Mouse (Mus musculus): Measurements from ENCODE around the gene Rusc1. TPM values are rescaled to one million over a fixed set of nuclear protein-coding genes. Genes with fewer than 3 reads are reported as not detected.
A peak's percentile ranks its signal among the peaks of the same experiment; 100 is the strongest.

Gene Rusc1
- polyA plus RNA-seq, 1 experiment from 2014 or later = 32.5 TPM

DNA sequence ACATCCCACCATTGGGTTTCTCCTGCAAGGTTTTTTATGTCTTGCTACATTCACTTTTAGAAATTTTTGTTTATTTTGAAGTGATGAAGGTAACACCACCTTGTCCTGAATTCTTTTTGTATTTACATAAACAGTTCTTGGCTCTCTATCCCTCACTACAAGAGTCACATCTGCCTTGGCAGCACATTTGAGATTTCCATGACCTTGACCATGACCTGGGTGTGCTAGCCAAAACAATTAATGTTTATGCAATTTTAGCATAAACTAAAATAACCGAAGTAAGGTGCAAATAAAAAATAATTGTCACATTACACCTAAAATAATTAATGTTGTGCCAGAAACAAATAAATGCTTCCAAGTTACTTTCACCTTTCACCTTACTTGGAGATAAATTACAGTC lies 15.0 kb upstream of the Rusc1 start:
- 56% methylated on average over 1 of the region's 1 CpGs for WGBS
- no peak for ATAC-seq
- H3K4me2 ChIP-seq (replicated peaks; ENCODE audit: low read depth) = no peak overlapping the region

DNA sequence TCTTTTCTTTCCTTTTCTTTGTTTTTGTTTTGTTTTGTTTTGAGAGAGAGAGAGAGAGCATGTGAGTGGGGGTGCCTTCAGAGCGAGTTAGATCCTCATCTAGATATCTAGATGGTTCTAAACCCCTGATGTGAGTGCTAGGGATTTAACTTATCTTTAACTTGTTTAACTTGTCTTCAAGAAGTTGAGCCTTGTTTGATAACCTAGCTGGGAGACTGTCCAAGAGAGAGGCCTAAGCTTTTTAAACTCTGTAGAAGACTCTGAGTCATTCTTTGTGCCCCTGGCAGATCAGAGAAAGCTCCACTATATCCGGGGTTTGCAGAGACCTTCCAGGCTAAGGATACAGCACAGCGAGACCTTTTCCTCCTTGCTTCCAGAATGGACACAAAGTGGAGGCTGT lies 14.4 kb upstream of the Rusc1 start:
- TF ChIP-seq CTCF (IDR thresholded peaks at IDR 0.05; ENCODE audit: low read depth) = no peak
- Histone ChIP-seq H3K4me3 (ENCODE audit: low read depth, low read length) (no peak overlapping the region), H3K4me1 (replicated peaks; ENCODE audit: control insufficient read depth, insufficient read depth, low read length) (peaks cover 5% of the 10 kb centered on the region; the same call in 1 of the 2 replicates), H3K9me3 (ENCODE audit: control insufficient read depth) (no peaks in the 10 kb centered on the region), H3K9ac (ENCODE audit: low read depth, low read length) (no peak overlapping the region), H3K27ac (ENCODE audit: low read depth, low read length) (no peak overlapping the region), H3K4me2 (replicated peaks; ENCODE audit: low read depth) (no peak overlapping the region), H3K36me3 (ENCODE audit: control insufficient read depth, insufficient read depth) (no peaks in the 10 kb centered on the region), H3K27me3 (replicated peaks; ENCODE audit: control insufficient read depth, insufficient read depth, low read length) (no peaks in the 10 kb centered on the region)
- 26% methylated on average over 3 of the region's 3 CpGs for WGBS
- ATAC-seq = no peak

More for the DNA sequence above, 15.0 kb upstream of the Rusc1 start:
- H3K9ac ChIP-seq (ENCODE audit: low read depth, low read length) = no peak overlapping the region
- no peak for TF ChIP-seq CTCF (IDR thresholded peaks at IDR 0.05; ENCODE audit: low read depth)
- no peaks in the 10 kb centered on the region for H3K27me3 ChIP-seq (replicated peaks; ENCODE audit: control insufficient read depth, insufficient read depth, low read length)
- no peaks in the 10 kb centered on the region for H3K36me3 ChIP-seq (ENCODE audit: control insufficient read depth, insufficient read depth)
- no peak overlapping the region for H3K27ac ChIP-seq (ENCODE audit: low read depth, low read length)
- H3K4me3 ChIP-seq (ENCODE audit: low read depth, low read length) = no peak overlapping the region
- no peaks in the 10 kb centered on the region for H3K4me1 ChIP-seq (replicated peaks; ENCODE audit: control insufficient read depth, insufficient read depth, low read length)
- no peaks in the 10 kb centered on the region for H3K9me3 ChIP-seq (ENCODE audit: control insufficient read depth)

DNA sequence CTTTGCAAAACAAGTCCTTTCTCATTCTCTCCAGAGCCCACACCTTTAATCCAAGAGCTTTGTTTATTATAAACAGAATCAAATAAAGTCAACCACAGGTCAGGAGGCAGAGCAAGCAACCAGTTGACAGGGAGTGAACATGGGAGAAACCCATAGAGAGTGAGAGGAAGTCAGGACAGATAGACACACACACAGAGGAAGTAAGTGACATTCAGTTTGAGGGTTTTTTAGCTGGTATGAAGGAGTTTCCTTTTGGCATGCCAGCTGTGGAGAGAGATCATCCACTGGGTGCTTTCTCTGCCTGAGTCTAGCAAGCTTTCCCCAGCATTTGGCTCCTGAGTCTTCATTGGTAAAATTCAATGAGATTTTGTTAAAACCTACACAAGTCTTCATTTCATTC lies 13.8 kb upstream of the Rusc1 start:
- TF ChIP-seq CTCF (IDR thresholded peaks at IDR 0.05; ENCODE audit: low read depth) = no peak
- H3K9me3 ChIP-seq (ENCODE audit: control insufficient read depth) = no peaks in the 10 kb centered on the region
- no peaks in the 10 kb centered on the region for H3K36me3 ChIP-seq (ENCODE audit: control insufficient read depth, insufficient read depth)
- no peak overlapping the region for H3K4me3 ChIP-seq (ENCODE audit: low read depth, low read length)
- no peaks in the 10 kb centered on the region for H3K27me3 ChIP-seq (replicated peaks; ENCODE audit: control insufficient read depth, insufficient read depth, low read length)
- no peak overlapping the region for H3K27ac ChIP-seq (ENCODE audit: low read depth, low read length)
- H3K4me2 ChIP-seq (replicated peaks; ENCODE audit: low read depth) = no peak overlapping the region
- peaks cover 8% of the 10 kb centered on the region; the same call in 1 of the 2 replicates for H3K4me1 ChIP-seq (replicated peaks; ENCODE audit: control insufficient read depth, insufficient read depth, low read length)
- no peak for ATAC-seq
- H3K9ac ChIP-seq (ENCODE audit: low read depth, low read length) = no peak overlapping the region

DNA sequence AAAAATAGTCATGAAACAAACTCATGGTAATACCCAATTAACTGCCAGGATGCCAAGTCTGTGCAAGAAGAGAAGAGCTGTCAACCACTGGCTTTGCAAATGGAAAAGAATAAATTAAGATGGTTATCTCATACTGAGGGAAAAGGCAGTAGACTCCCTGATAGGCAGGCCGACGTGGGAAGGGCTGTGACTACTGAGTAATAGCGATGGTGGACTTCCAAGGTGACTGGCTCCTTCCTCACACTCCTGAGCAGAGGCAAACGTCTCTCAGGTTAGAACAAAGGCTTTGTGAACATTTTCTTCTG lies 10.1 kb upstream of the Rusc1 start:
- Histone ChIP-seq H3K4me3 (ENCODE audit: low read depth, low read length) (no peak overlapping the region), H3K9ac (ENCODE audit: low read depth, low read length) (no peak overlapping the region), H3K9me3 (ENCODE audit: control insufficient read depth) (no peaks in the 10 kb centered on the region), H3K27me3 (replicated peaks; ENCODE audit: control insufficient read depth, insufficient read depth, low read length) (no peaks in the 10 kb centered on the region), H3K27ac (ENCODE audit: low read depth, low read length) (no peak overlapping the region), H3K4me1 (replicated peaks; ENCODE audit: control insufficient read depth, insufficient read depth, low read length) (peaks cover 10% of the 10 kb centered on the region; the same call in 1 of the 2 replicates), H3K4me2 (replicated peaks; ENCODE audit: low read depth) (no peak overlapping the region), H3K36me3 (ENCODE audit: control insufficient read depth, insufficient read depth) (peaks cover 6% of the 10 kb centered on the region)
- no peak for ATAC-seq
- 39% methylated on average over 4 of the region's 4 CpGs for WGBS
- TF ChIP-seq CTCF (IDR thresholded peaks at IDR 0.05; ENCODE audit: low read depth) = no peak

DNA sequence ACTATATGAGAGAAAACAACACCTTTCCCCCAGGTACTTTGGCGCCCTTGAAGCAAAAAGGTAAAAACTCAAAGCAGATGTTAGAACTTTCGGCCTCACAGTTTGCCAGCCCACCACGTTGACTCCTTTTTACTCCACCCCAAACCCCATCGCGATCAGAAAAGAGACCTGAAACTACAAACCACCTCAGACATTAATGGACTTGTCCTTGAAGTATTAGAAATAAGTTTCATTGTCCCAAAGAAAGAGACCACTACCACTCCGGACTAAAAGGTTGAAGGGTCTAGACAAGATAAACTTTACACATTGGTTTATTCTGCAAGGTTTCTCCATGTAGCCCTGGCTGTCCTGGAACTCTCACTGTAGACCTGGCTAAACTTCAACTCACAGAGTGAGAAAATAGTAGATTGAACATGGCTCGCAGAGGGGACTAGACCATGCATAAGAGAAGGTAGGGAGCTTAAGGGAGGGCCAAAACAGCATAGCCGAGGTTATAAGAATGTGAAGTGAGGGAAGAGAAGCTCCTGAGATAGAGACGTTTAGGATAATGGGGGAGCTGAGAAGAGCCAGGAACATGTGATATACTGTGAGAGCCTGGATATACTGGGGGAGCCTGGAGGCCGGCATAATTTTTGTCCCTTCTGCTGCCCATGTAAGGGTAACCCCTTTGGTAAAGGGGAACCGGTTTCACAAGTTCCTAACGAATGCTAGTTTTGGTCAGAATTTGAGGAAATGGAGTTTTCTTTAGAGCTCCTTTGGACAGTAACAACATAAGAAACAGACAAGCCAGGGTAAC lies 9.6 kb upstream of the Rusc1 start:
- H3K9ac ChIP-seq (ENCODE audit: low read depth, low read length) = no peak overlapping the region
- peak overlapping the region; percentile 54 for H3K4me2 ChIP-seq (replicated peaks; ENCODE audit: low read depth)
- peak overlapping the region; percentile 47 for H3K27ac ChIP-seq (ENCODE audit: low read depth, low read length)
- H3K4me1 ChIP-seq (replicated peaks; ENCODE audit: control insufficient read depth, insufficient read depth, low read length) = peaks cover 10% of the 10 kb centered on the region; the same call in 1 of the 2 replicates
- 54% methylated on average over 12 of the region's 12 CpGs for WGBS
- no peaks in the 10 kb centered on the region for H3K9me3 ChIP-seq (ENCODE audit: control insufficient read depth)
- H3K27me3 ChIP-seq (replicated peaks; ENCODE audit: control insufficient read depth, insufficient read depth, low read length) = no peaks in the 10 kb centered on the region
- no peak for ATAC-seq
- peak overlapping the region; percentile 64; the same call in 1 of the 2 replicates for H3K4me3 ChIP-seq (ENCODE audit: low read depth, low read length)
- TF ChIP-seq CTCF (IDR thresholded peaks at IDR 0.05; ENCODE audit: low read depth) = no peak
- peaks cover 11% of the 10 kb centered on the region for H3K36me3 ChIP-seq (ENCODE audit: control insufficient read depth, insufficient read depth)

DNA sequence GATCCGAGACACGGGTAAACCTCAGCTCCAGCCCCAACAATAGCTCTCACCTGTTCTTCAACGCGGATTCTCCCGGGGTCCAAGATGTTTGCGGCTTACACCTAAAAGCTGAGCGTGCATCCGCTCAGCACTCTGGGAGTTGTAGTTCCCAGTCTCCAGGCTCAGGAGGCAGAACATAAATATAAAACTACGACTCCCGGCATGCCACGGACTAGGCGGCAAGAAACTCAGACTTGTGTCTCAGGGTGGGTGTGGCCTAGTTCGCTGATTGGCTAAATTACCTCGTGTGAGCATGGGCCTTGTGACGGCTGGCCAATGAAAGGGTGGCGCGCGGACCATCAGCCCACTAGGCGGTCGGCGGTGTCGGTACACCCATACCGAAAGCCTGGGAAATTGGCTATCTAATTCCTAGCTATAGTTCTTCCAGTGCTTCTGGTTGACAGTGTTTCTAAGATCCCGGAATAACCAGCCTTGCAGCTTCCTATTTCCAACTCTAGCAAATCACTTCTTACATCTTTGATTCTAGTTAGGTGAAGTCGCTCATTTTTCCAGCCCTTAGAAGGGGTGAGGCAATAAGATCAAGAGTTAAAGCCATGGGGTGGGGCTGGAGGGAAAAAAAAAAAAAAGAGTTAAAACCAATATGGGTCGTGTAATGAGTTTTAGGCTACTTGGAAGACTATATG lies 8.8 kb upstream of the Rusc1 start, which contains the start of gene Fdps:
Gene Fdps, minus strand, starts transcription at position 148 of the 683 bp plus-strand sequence.
- WGBS = under 1% methylated on average over 26 of the region's 26 CpGs
- peak; percentile 97 for ATAC-seq
- no peaks in the 10 kb centered on the region for H3K27me3 ChIP-seq (replicated peaks; ENCODE audit: control insufficient read depth, insufficient read depth, low read length)

More for the DNA sequence above, 8.8 kb upstream of the Rusc1 start, which contains the start of gene Fdps:
- Histone ChIP-seq H3K9me3 (ENCODE audit: control insufficient read depth) (no peaks in the 10 kb centered on the region), H3K4me1 (replicated peaks; ENCODE audit: control insufficient read depth, insufficient read depth, low read length) (peaks cover 10% of the 10 kb centered on the region; the same call in 1 of the 2 replicates), H3K4me3 (ENCODE audit: low read depth, low read length) (peak within 1 kb of the TSS; percentile 64), H3K36me3 (ENCODE audit: control insufficient read depth, insufficient read depth) (peaks cover 18% of the 10 kb centered on the region), H3K4me2 (replicated peaks; ENCODE audit: low read depth) (peak within 1 kb of the TSS; percentile 82), H3K9ac (ENCODE audit: low read depth, low read length) (peak within 1 kb of the TSS; percentile 31; the same call in 1 of the 2 replicates), H3K27ac (ENCODE audit: low read depth, low read length) (peak within 1 kb of the TSS; percentile 47)
- peak; percentile 40; the same call in 1 of the 2 replicates for TF ChIP-seq CTCF (IDR thresholded peaks at IDR 0.05; ENCODE audit: low read depth)

Data from intestine, postnatal 0 days (tissue).